Mouse (Mus musculus): ENCODE results near the gene Gm9922. TPM values are rescaled to one million over a fixed set of nuclear protein-coding genes. Genes with fewer than 3 reads are reported as not detected.
A peak's percentile ranks its signal among the peaks of the same experiment; 100 is the strongest.

Gene Gm9922
- polyA plus RNA-seq, 1 experiment from 2014 or later, result not detected

DNA sequence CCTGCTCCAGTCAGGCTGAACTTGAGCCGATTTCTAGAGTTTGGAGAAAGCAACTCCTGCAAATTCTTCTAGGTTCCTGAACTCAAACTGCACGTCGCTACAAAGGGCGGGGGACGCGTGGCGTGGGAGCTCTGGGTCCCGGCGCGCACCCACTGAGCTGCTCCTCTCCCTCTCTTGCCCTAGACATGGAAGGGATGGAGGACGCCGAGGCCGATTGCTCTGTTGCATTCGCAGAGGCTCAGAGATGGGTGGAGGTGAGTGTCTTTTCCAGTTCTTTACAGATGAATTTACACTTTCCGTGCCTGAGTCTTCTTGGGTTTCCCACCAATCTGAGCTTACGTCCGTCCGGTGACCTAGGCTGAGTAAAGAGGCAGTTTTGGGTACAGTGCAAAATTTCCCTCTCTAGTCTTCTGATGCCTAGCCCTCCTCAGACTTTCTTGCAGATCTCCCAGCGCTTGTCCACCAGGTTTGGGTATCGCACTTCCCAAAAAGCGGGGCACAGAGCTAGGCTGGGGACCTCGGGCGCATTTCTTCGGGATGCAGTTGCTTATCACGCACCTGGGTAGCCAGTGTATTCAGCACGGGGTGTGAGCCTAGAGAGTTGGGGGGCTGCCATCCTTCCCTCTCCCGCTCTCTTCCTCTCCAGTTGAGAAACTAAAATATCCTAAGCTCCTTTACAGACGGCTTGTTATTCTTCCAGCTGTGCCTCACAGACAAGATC lies 518 bp upstream of the Gm9922 start:
- peak overlapping the region; percentile 68 for H3K4me3 ChIP-seq (ENCODE audit: low read depth, low read length)
- H3K4me1 ChIP-seq (ENCODE audit: control insufficient read depth, insufficient read depth, low read length), result no peaks in the 10 kb centered on the region; the same call in 1 of the 2 replicates
- H3K9ac ChIP-seq (replicated peaks; ENCODE audit: low read length), result peak overlapping the region; percentile 60
- DNase-seq (ENCODE audit: low spot score), result peak; percentile 28
- H3K27ac ChIP-seq (replicated peaks; ENCODE audit: low read depth, low read length), result no peak overlapping the region
- H3K27me3 ChIP-seq (ENCODE audit: control insufficient read depth, insufficient read depth, low read length), result 0 out of 2 replicates have a peak, but pooled peaks cover 3% of the 10 kb centered on the region
- H3K36me3 ChIP-seq (replicated peaks; ENCODE audit: control insufficient read depth, insufficient read depth, low read depth, low read length), result no peaks in the 10 kb centered on the region
- ATAC-seq (replicated peaks; ENCODE audit: insufficient number of reproducible peaks, low FRiP score, low TSS enrichment, low read depth), result peak; percentile 38; the same call in 1 of the 2 replicates
- 1% methylated on average over 28 of the region's 28 CpGs for WGBS
- H3K9me3 ChIP-seq (replicated peaks; ENCODE audit: control insufficient read depth, low read length), result no peaks in the 10 kb centered on the region
- H3K4me2 ChIP-seq (ENCODE audit: low read depth, low read length), result peak overlapping the region; percentile 98

- Histone ChIP-seq H3K4me2 (ENCODE audit: low read depth, low read length) (no peak overlapping the region), H3K4me3 (ENCODE audit: low read depth, low read length) (no peak overlapping the region), H3K9ac (replicated peaks; ENCODE audit: low read length) (no peak overlapping the region), H3K9me3 (replicated peaks; ENCODE audit: control insufficient read depth, low read length) (no peaks in the 10 kb centered on the region), H3K4me1 (ENCODE audit: control insufficient read depth, insufficient read depth, low read length) (no peaks in the 10 kb centered on the region), H3K27me3 (ENCODE audit: control insufficient read depth, insufficient read depth, low read length) (no peaks in the 10 kb centered on the region), H3K36me3 (replicated peaks; ENCODE audit: control insufficient read depth, insufficient read depth, low read depth, low read length) (no peaks in the 10 kb centered on the region), H3K27ac (replicated peaks; ENCODE audit: low read depth, low read length) (no peak overlapping the region)
- DNase-seq (ENCODE audit: low spot score) (no peak), ATAC-seq (replicated peaks; ENCODE audit: insufficient number of reproducible peaks, low FRiP score, low TSS enrichment, low read depth) (no peak)
- WGBS, result 72% methylated on average over 2 of the region's 2 CpGs
Observed at GRCm38 (mm10) chr14:101714414-101714813, 15.2 kb downstream of the Gm9922 start.

DNA sequence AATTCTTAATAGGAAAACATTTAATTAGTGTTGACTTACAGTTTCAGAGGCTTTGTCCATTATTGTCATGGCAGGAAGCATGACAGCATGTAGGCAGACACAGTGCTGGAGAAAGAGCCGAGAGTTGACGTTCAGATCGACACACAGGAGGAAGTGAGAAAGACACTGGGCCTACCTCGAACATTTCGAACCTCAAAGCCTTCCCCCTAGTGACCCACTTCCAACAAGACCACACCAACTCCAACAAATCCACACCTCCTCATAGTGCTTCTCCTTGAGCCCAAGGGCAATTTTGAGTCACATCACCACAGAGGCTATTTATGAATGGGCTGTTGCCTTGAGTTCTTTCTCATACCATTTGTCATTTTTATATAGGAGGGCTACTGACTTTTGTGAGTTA lies 22.5 kb downstream of the Gm9922 start:
- no peaks in the 10 kb centered on the region for H3K27me3 ChIP-seq (ENCODE audit: control insufficient read depth, insufficient read depth, low read length)
- WGBS, result 86% methylated on average over 5 of the region's 5 CpGs

GRCm38 (mm10) chr14:101704479-101704878 lies 25.1 kb downstream of the Gm9922 start:
- Histone ChIP-seq H3K9me3 (replicated peaks; ENCODE audit: control insufficient read depth, low read length) (no peaks in the 10 kb centered on the region), H3K27ac (replicated peaks; ENCODE audit: low read depth, low read length) (no peak overlapping the region), H3K4me2 (ENCODE audit: low read depth, low read length) (no peak overlapping the region), H3K4me3 (ENCODE audit: low read depth, low read length) (no peak overlapping the region), H3K27me3 (ENCODE audit: control insufficient read depth, insufficient read depth, low read length) (no peaks in the 10 kb centered on the region), H3K9ac (replicated peaks; ENCODE audit: low read length) (no peak overlapping the region), H3K4me1 (ENCODE audit: control insufficient read depth, insufficient read depth, low read length) (no peaks in the 10 kb centered on the region), H3K36me3 (replicated peaks; ENCODE audit: control insufficient read depth, insufficient read depth, low read depth, low read length) (no peaks in the 10 kb centered on the region)
- DNase-seq (ENCODE audit: low spot score) (no peak), ATAC-seq (replicated peaks; ENCODE audit: insufficient number of reproducible peaks, low FRiP score, low TSS enrichment, low read depth) (no peak)
- whole genome bisulfite sequencing, result 75% methylated on average over 4 of the region's 4 CpGs

More for the DNA sequence above, 22.5 kb downstream of the Gm9922 start:
- Histone ChIP-seq H3K27ac (replicated peaks; ENCODE audit: low read depth, low read length) (no peak overlapping the region), H3K4me2 (ENCODE audit: low read depth, low read length) (no peak overlapping the region), H3K9ac (replicated peaks; ENCODE audit: low read length) (no peak overlapping the region), H3K9me3 (replicated peaks; ENCODE audit: control insufficient read depth, low read length) (no peaks in the 10 kb centered on the region), H3K36me3 (replicated peaks; ENCODE audit: control insufficient read depth, insufficient read depth, low read depth, low read length) (no peaks in the 10 kb centered on the region), H3K4me1 (ENCODE audit: control insufficient read depth, insufficient read depth, low read length) (no peaks in the 10 kb centered on the region), H3K4me3 (ENCODE audit: low read depth, low read length) (no peak overlapping the region)
- DNase-seq (ENCODE audit: low spot score) (no peak), ATAC-seq (replicated peaks; ENCODE audit: insufficient number of reproducible peaks, low FRiP score, low TSS enrichment, low read depth) (no peak)

- H3K4me3 ChIP-seq (ENCODE audit: low read depth, low read length), result no peak overlapping the region
- no peak for DNase-seq (ENCODE audit: low spot score)
- ATAC-seq (replicated peaks; ENCODE audit: insufficient number of reproducible peaks, low FRiP score, low TSS enrichment, low read depth), result no peak
Observed at GRCm38 (mm10) chr14:101688406-101688805, 41.2 kb downstream of the Gm9922 start.

GRCm38 (mm10) chr14:101687696-101688095 lies 41.9 kb downstream of the Gm9922 start:
- H3K9ac ChIP-seq (replicated peaks; ENCODE audit: low read length), result no peak overlapping the region
- no peaks in the 10 kb centered on the region for H3K36me3 ChIP-seq (replicated peaks; ENCODE audit: control insufficient read depth, insufficient read depth, low read depth, low read length)
- DNase-seq (ENCODE audit: low spot score) (no peak), ATAC-seq (replicated peaks; ENCODE audit: insufficient number of reproducible peaks, low FRiP score, low TSS enrichment, low read depth) (no peak)
- no peak overlapping the region for H3K27ac ChIP-seq (replicated peaks; ENCODE audit: low read depth, low read length)
- H3K9me3 ChIP-seq (replicated peaks; ENCODE audit: control insufficient read depth, low read length), result no peaks in the 10 kb centered on the region
- no peak overlapping the region for H3K4me3 ChIP-seq (ENCODE audit: low read depth, low read length)
- no peak overlapping the region for H3K4me2 ChIP-seq (ENCODE audit: low read depth, low read length)
- H3K27me3 ChIP-seq (ENCODE audit: control insufficient read depth, insufficient read depth, low read length), result no peaks in the 10 kb centered on the region
- 91% methylated on average over 6 of the region's 6 CpGs for WGBS
- no peaks in the 10 kb centered on the region for H3K4me1 ChIP-seq (ENCODE audit: control insufficient read depth, insufficient read depth, low read length)

More at GRCm38 (mm10) chr14:101688406-101688805, 41.2 kb downstream of the Gm9922 start:
- no peak overlapping the region for H3K9ac ChIP-seq (replicated peaks; ENCODE audit: low read length)
- 80% methylated on average over 2 of the region's 2 CpGs for WGBS
- H3K36me3 ChIP-seq (replicated peaks; ENCODE audit: control insufficient read depth, insufficient read depth, low read depth, low read length), result no peaks in the 10 kb centered on the region
- H3K4me2 ChIP-seq (ENCODE audit: low read depth, low read length), result no peak overlapping the region
- H3K27me3 ChIP-seq (ENCODE audit: control insufficient read depth, insufficient read depth, low read length), result no peaks in the 10 kb centered on the region
- no peaks in the 10 kb centered on the region for H3K4me1 ChIP-seq (ENCODE audit: control insufficient read depth, insufficient read depth, low read length)
- no peaks in the 10 kb centered on the region for H3K9me3 ChIP-seq (replicated peaks; ENCODE audit: control insufficient read depth, low read length)
- H3K27ac ChIP-seq (replicated peaks; ENCODE audit: low read depth, low read length), result no peak overlapping the region

Other genes with a start within 250 kb of the Gm9922 start
- 5.8 and 7.3 TPM in 2 replicates for gene Tbc1d4, start 120.6 kb downstream of the Gm9922 start, polyA plus RNA-seq (2014; fragmentation: Nextera tagmentation; extraction: Ambion mirVana)
- 94.6 and 97.7 TPM in 2 replicates for gene Commd6, start 89.1 kb downstream of the Gm9922 start, polyA plus RNA-seq (2014; fragmentation: Nextera tagmentation; extraction: Ambion mirVana)
- 183 and 184 TPM in 2 replicates for gene Uchl3, start 75.8 kb downstream of the Gm9922 start, polyA plus RNA-seq (2014; fragmentation: Nextera tagmentation; extraction: Ambion mirVana)
- 6.7 and 7.3 TPM in 2 replicates for gene Lmo7, start 143 bp upstream of the Gm9922 start, polyA plus RNA-seq (2014; fragmentation: Nextera tagmentation; extraction: Ambion mirVana)

Data from embryonic facial prominence, embryonic 11.5 days (tissue).